Mouse (Mus musculus) 416B (cell line): ENCODE results near the gene Gm21721.
"Not testable (repeated sequence)": the region's sequence is repeated elsewhere in the genome, so short reads cannot be mapped to it uniquely, and the experiment has no call there.

Experiments
- DNase-seq: peaks from one replicate; pipeline ENCODE4 v3.0.0; 2011; ENCODE audit warnings: low read depth

Gm21721 gene

GRCm38 (mm10) chrY:9202090-9202489, at the start of gene Gm21721:
Gm21721 (minus strand) TSS chrY:9202190.
- not testable (repeated sequence) for DNase-seq
